Mouse (Mus musculus) stomach, postnatal 0 days (tissue): ENCODE measurements around the gene Rps7.

ENCODE experiments used
- CTCF ChIP-seq: IDR thresholded peaks from 2 replicates; pipeline ENCODE4 v1.5.1; 2016; ENCODE audit warnings: antibody characterized with exemption, low read depth, mild to moderate bottlenecking, moderate library complexity
- EP300 ChIP-seq: optimal IDR thresholded peaks from 2 replicates; pipeline ENCODE3; 2016; ENCODE audit warnings: antibody characterized with exemption

GRCm38 (mm10) chr12:28612391-28612790, 23.4 kb downstream of the Rps7 start:
- no peak for TF ChIP-seq CTCF
- no peak for TF ChIP-seq EP300
